Mouse (Mus musculus) myocyte (in vitro differentiated cells): ENCODE data around the gene Fndc4. TPM values are rescaled to one million over a fixed set of nuclear protein-coding genes. Genes with fewer than 3 reads are reported as not detected.

Experiments
- H3K27me3 ChIP-seq: one replicate; pipeline ENCODE4 v1.6.1; 2011; ENCODE audit not compliant: control insufficient read depth, insufficient read depth, insufficient read length
- H3K36me3 ChIP-seq: one replicate; pipeline ENCODE4 v1.6.1; 2011; ENCODE audit not compliant: control insufficient read depth, insufficient read depth
- H3K4me2 ChIP-seq: one replicate; pipeline ENCODE4 v1.6.1; 2011; ENCODE audit warnings: low read depth, control low read depth
- H3K4me3 ChIP-seq: one replicate; pipeline ENCODE4 v1.5.1; 2011; ENCODE audit warnings: mild to moderate bottlenecking, control low read depth, moderate library complexity
- H3K79me2 ChIP-seq: one replicate; pipeline ENCODE4 v1.6.1; 2011; ENCODE audit not compliant: control insufficient read depth, insufficient read depth
- H3ac ChIP-seq: one replicate; pipeline ENCODE4 v1.6.1; 2011; ENCODE audit not compliant: control insufficient read depth, insufficient read length
- CEBPB ChIP-seq: IDR thresholded peaks from 2 replicates; pipeline ENCODE4 v1.6.1; 2011; ENCODE audit warnings: mild to moderate bottlenecking, moderate library complexity; ENCODE audit not compliant: poor library complexity, insufficient read depth, severe bottlenecking
- MYOD1 ChIP-seq, 3 experiments: IDR thresholded peaks; one replicate each; pipeline ENCODE4 v1.6.1; 2011; ENCODE audit warnings: control low read depth in 2 of 3, low read depth in 2 of 3, mild to moderate bottlenecking in 2 of 3, moderate library complexity in 1 of 3; ENCODE audit not compliant: insufficient read length in 2 of 3, control insufficient read depth in 1 of 3
- MYOG ChIP-seq, 3 experiments: IDR thresholded peaks; one replicate each; pipeline ENCODE4 v1.6.1; 2011; ENCODE audit warnings: control low read depth in 2 of 3, low read depth in 2 of 3, mild to moderate bottlenecking in 2 of 3; ENCODE audit not compliant: insufficient read length in 2 of 3, control insufficient read depth in 1 of 3, insufficient read depth in 1 of 3
- POLR2AphosphoS2 ChIP-seq: IDR thresholded peaks from one replicate; pipeline ENCODE4 v1.6.1; 2011; ENCODE audit warnings: low read depth, control low read depth; ENCODE audit not compliant: insufficient read length
- SRF ChIP-seq: IDR thresholded peaks from one replicate; pipeline ENCODE4 v1.6.1; 2011; ENCODE audit warnings: low read depth; ENCODE audit not compliant: control insufficient read depth, insufficient read length
- TCF3 ChIP-seq: IDR thresholded peaks from one replicate; pipeline ENCODE4 v1.6.1; 2011; ENCODE audit warnings: low read depth, control low read depth; ENCODE audit not compliant: insufficient read length
- USF1 ChIP-seq: IDR thresholded peaks from one replicate; pipeline ENCODE4 v1.6.1; 2011; ENCODE audit warnings: low read depth, mild to moderate bottlenecking, control low read depth, moderate library complexity
- polyA plus RNA-seq: library from polyadenylated mRNA; unstranded; fragments of >200 nt; fragmentation: generic; extraction: Trizol; gene quantifications from one replicate; pipeline ENCODE4 v1.2.1, GENCODE M21; 2012; ENCODE audit warnings: missing spikeins

The Fndc4 gene
- polyA plus RNA-seq, 1 experiment = 4.9 TPM

- peaks cover 45% of the 10 kb centered on the region for H3K36me3 ChIP-seq
- H3K79me2 ChIP-seq = no peaks in the 10 kb centered on the region
- H3ac ChIP-seq = no peak overlapping the region
- no peak for TF ChIP-seq MYOD1 (IDR thresholded peaks at IDR 0.05; ENCODE audit: control insufficient read depth in 1 of 3, insufficient read length in 2 of 3, low read depth in 2 of 3)
- no peak for TF ChIP-seq USF1
- no peak for TF ChIP-seq MYOG (IDR thresholded peaks at IDR 0.05; ENCODE audit: control insufficient read depth in 1 of 3, insufficient read depth in 1 of 3, insufficient read length in 2 of 3, low read depth in 2 of 3)
- TF ChIP-seq POLR2AphosphoS2 = no peak
- no peak for TF ChIP-seq SRF
- TF ChIP-seq TCF3 = no peak
- TF ChIP-seq CEBPB = no peak
- no peaks in the 10 kb centered on the region for H3K27me3 ChIP-seq
- no peak overlapping the region for H3K4me3 ChIP-seq
- no peak overlapping the region for H3K4me2 ChIP-seq
Observed at GRCm38 (mm10) chr5:31250716-31251115, 45.2 kb downstream of the Fndc4 start.

Other genes starting within 250 kb of the Fndc4 start
- 143 TPM for gene Atraid, start 247.8 kb downstream of the Fndc4 start, polyA plus RNA-seq
- 11.1 TPM for gene Slc5a6, start 247.2 kb downstream of the Fndc4 start, polyA plus RNA-seq
- gene Cad, start 241.3 kb downstream of the Fndc4 start, polyA plus RNA-seq = 31.5 TPM
- not detected for gene Dnajc5g, start 189.8 kb downstream of the Fndc4 start, polyA plus RNA-seq
- 0.19 TPM for gene Slc30a3, start 187.8 kb downstream of the Fndc4 start, polyA plus RNA-seq
- gene Trim54, start 179.4 kb downstream of the Fndc4 start, polyA plus RNA-seq = 110 TPM
- 0.78 TPM for gene Ucn, start 157.3 kb downstream of the Fndc4 start, polyA plus RNA-seq
- gene Mpv17, start 141.8 kb downstream of the Fndc4 start, polyA plus RNA-seq = 35.8 TPM
- 2.6 TPM for gene Gm29609, start 116.2 kb downstream of the Fndc4 start, polyA plus RNA-seq
- gene Gtf3c2, start 115.9 kb downstream of the Fndc4 start, polyA plus RNA-seq = 24.9 TPM
- 138 TPM for gene Snx17, start 102.9 kb downstream of the Fndc4 start, polyA plus RNA-seq
- gene Eif2b4, start 102.7 kb downstream of the Fndc4 start, polyA plus RNA-seq = 60.2 TPM
- 25.6 TPM for gene Zfp513, start 93.8 kb downstream of the Fndc4 start, polyA plus RNA-seq
- gene Ppm1g, start 75.4 kb downstream of the Fndc4 start, polyA plus RNA-seq = 89.3 TPM
- gene Nrbp1, start 55.2 kb downstream of the Fndc4 start, polyA plus RNA-seq = 87.9 TPM
- not detected for gene Gm9970, start 54.8 kb downstream of the Fndc4 start, polyA plus RNA-seq
- 2.1 TPM for gene Krtcap3, start 44.4 kb downstream of the Fndc4 start, polyA plus RNA-seq
- 22.5 TPM for gene Ift172, start 5.0 kb downstream of the Fndc4 start, polyA plus RNA-seq
- gene Gckr, start 1.4 kb upstream of the Fndc4 start, polyA plus RNA-seq = 0.16 TPM
- 12.8 TPM for gene Zfp512, start 156.4 kb upstream of the Fndc4 start, polyA plus RNA-seq
- not detected for gene 4930548H24Rik, start 189.7 kb upstream of the Fndc4 start, polyA plus RNA-seq
- 19.1 TPM for gene Gpn1, start 198.7 kb upstream of the Fndc4 start, polyA plus RNA-seq
- gene Slc4a1ap, start 230.9 kb upstream of the Fndc4 start, polyA plus RNA-seq = 15.9 TPM
- 10.0 TPM for gene Supt7l, start 231.7 kb upstream of the Fndc4 start, polyA plus RNA-seq